Mouse (Mus musculus) midbrain, embryonic 11.5 days (tissue): ENCODE data around the gene Ccdc71. TPM values are rescaled to one million over a fixed set of nuclear protein-coding genes. Genes with fewer than 3 reads are reported as not detected.
A peak's percentile ranks its signal among the peaks of the same experiment; 100 is the strongest.

Source experiments
- ATAC-seq: fragments of 200-750 bp; cut with Nextera tagmentation; 2 replicates; pipeline ENCODE4 v1.8.0; 2017; ENCODE audit warnings: moderate TSS enrichment, moderate library complexity; ENCODE audit not compliant: low FRiP score
- DNase-seq: peaks from one replicate; pipeline ENCODE4 v3.0.0; 2015; ENCODE audit warnings: low spot score; ENCODE audit errors: missing footprints
- H3K27ac ChIP-seq: fragments of 300-500 bp; sonication (generic); 2 replicates; pipeline ENCODE4 v1.5.1; 2014; ENCODE audit warnings: low read depth, low read length
- H3K27me3 ChIP-seq: fragments of 300-500 bp; sonication (generic); 2 replicates; pipeline ENCODE4 v1.6.1; 2014; ENCODE audit warnings: mild to moderate bottlenecking, low read length, moderate library complexity, mixed read lengths; ENCODE audit not compliant: control insufficient read depth, insufficient read depth
- H3K36me3 ChIP-seq: fragments of 300-500 bp; sonication (generic); 2 replicates; pipeline ENCODE4 v1.6.1; 2014; ENCODE audit warnings: mild to moderate bottlenecking, low read length, moderate library complexity, mixed read lengths; ENCODE audit not compliant: control insufficient read depth, insufficient read depth
- H3K4me1 ChIP-seq: fragments of 300-500 bp; sonication (generic); 2 replicates; pipeline ENCODE4 v1.6.1; 2014; ENCODE audit warnings: low read length; ENCODE audit not compliant: control insufficient read depth, insufficient read depth
- H3K4me2 ChIP-seq: fragments of 300-500 bp; sonication (generic); 2 replicates; pipeline ENCODE4 v1.6.1; 2014; ENCODE audit warnings: mild to moderate bottlenecking, moderate library complexity
- H3K4me3 ChIP-seq: fragments of 300-500 bp; sonication (generic); 2 replicates; pipeline ENCODE4 v1.5.1; 2014; ENCODE audit warnings: low read depth, low read length
- H3K9ac ChIP-seq: fragments of 300-500 bp; sonication (generic); 2 replicates; pipeline ENCODE4 v1.6.1; 2014; ENCODE audit warnings: low read length
- H3K9me3 ChIP-seq: fragments of 300-500 bp; sonication (generic); 2 replicates; pipeline ENCODE4 v1.6.1; 2016; ENCODE audit warnings: low read length; ENCODE audit not compliant: control insufficient read depth
- WGBS: fragments of 180-500 bp; shearing (Covaris S2); extraction: QIAGEN DNeasy Blood & Tissue Kit; methylation state at CpG from one replicate; pipeline ENCODE4 v1.1.7; 2014; 5-methylcytosine and 5-hydroxymethylcytosine counted together
- polyA plus RNA-seq: library from polyadenylated mRNA; unstranded; fragments of >200 nt; fragmentation: Nextera tagmentation; extraction: Ambion mirVana; gene quantifications from 2 replicates; pipeline ENCODE4 v1.2.1, GENCODE M21; 2014

Gene Ccdc71
- polyA plus RNA-seq, 1 experiment from 2014 or later = 48.6 TPM

DNA sequence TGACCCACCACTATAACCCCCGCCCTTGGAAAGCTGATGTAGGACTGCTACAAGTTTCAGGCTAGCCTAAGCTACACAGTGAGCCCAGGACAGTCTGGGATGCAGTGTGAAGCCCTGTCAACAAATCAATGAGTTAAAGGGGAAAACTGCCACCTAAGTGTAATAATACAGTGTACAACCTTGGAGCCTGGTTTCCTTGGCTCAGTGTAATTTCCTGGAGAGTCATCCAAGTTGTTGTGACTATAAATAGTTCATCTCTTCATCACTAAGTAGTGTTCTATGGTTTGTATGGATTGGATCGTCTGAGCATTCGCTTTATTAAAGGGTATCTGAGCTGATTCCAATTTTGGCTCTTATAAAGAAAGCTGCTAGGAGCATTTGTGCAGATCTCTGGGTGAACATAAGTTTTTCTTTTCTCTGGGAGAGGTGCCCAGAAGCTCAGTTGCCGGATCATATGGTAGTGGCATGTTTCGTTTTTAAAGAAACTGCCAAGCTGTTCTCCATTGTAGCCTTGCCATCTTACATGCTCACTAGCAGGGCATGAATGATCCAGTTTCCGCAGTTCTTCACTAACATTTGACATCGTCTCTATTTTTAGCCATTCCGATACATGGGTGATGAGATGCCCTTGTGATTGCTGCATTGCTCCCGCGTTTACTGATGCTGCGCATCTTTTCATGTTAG lies 18.9 kb upstream of the Ccdc71 start:
- ATAC-seq = no peak
- Histone ChIP-seq H3K27me3 (no peaks in the 10 kb centered on the region), H3K9me3 (no peaks in the 10 kb centered on the region), H3K36me3 (no peaks in the 10 kb centered on the region), H3K9ac (no peak overlapping the region), H3K4me2 (no peak overlapping the region), H3K27ac (no peak overlapping the region), H3K4me3 (no peak overlapping the region), H3K4me1 (peaks cover under 1% of the 10 kb centered on the region; the same call in 1 of the 2 replicates)
- peak; percentile 49 for DNase-seq
- WGBS = 93% methylated on average over 11 of the region's 11 CpGs

DNA sequence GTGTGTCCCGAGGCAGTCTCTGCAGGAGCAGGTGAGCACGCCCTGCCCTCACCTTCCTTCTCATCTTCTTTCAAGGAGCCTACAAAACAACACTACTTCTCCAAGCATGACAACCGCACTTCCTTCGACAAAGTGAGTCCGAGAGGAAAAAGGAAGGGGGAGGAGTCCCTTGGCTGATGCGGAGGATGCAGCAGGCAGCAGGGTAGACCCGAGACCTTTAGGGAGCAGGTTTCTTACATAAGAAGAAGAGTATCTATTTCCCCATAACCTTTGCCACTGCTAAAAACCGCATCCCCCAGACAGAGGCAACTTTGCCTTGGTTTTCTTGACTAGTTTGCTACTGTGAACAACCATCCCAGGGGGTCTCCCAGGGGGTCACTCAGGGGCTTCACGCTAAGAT lies 15.2 kb upstream of the Ccdc71 start:
- Histone ChIP-seq H3K36me3 (no peaks in the 10 kb centered on the region), H3K27me3 (no peaks in the 10 kb centered on the region), H3K4me1 (peaks cover 17% of the 10 kb centered on the region), H3K27ac (no peak overlapping the region), H3K9me3 (no peaks in the 10 kb centered on the region), H3K4me3 (no peak overlapping the region), H3K9ac (no peak overlapping the region), H3K4me2 (no peak overlapping the region)
- 73% methylated on average over 9 of the region's 9 CpGs for WGBS
- ATAC-seq (no peak), DNase-seq (peak; percentile 49)

DNA sequence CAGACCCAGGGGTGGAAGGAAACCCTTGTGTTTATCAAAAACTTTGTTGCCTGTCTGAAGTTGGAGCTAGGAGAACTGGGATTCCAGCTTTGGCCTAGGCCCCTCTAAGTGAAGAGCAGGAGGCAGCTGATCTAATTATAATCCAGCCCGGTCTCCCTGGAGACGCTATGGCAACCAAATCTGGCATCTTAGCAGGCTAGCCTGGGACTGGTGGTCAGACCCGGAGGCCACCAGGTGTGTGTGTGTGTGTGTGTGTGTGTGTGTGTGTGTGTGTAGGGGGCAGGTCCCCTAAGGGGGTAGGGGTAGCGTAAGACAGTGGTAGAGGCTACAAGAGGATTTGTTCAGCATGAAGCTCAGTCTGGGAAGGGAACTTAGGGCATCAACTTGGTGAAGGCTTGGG lies 10.5 kb upstream of the Ccdc71 start:
- Histone ChIP-seq H3K36me3 (no peaks in the 10 kb centered on the region), H3K27ac (peak overlapping the region; percentile 90), H3K9ac (peak overlapping the region; percentile 11; the same call in 1 of the 2 replicates), H3K4me2 (peak overlapping the region; percentile 94), H3K9me3 (no peaks in the 10 kb centered on the region), H3K4me1 (peaks cover 37% of the 10 kb centered on the region), H3K4me3 (peak overlapping the region; percentile 12; the same call in 1 of the 2 replicates), H3K27me3 (no peaks in the 10 kb centered on the region)
- DNase-seq (peak; percentile 99), ATAC-seq (peak; percentile 80)
- WGBS = 18% methylated on average over 4 of the region's 4 CpGs

DNA sequence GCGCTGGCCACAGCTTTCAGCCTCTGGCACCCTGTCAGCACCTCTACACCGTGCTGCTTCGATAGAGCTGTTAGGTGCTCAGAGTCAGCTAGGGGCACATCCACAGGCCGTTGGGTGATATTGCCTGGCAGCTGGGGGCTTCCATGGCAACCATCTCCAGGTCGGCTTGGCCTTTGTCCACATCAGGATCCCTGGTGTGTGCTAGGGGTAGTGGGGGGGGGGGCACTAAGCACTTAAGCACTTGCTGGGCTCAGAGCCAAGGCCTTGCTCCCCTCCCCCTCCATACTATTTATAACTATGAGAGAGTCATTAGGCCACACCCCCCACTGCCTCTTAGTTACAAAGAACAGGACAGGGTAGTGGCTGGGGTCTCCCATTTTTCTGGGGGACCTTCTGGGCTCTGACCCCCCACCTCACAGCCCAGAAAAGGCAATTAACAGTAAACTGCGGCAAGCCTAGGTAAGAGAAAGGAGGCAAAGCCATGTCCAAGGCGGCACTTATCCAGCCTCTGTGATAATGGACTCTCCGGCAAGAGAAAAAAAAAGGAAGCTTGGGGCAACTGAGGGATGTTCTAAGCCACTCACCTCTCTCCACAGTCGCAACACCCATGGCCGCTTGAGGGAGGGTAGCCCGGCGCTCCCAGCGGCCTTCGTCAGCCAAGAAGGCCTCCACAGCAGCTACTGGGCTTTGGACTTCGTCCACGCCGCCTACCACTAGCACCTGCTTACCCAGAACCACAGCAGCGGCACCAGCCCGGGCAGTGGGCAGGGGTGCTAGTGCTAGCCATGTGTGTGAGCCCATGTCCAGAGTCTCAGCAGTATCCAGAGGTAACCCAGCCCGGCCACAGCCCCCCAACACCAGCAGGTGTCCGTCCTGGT lies 9.8 kb upstream of the Ccdc71 start:
- H3K4me2 ChIP-seq = peak overlapping the region; percentile 94
- H3K9ac ChIP-seq = peak overlapping the region; percentile 11; the same call in 1 of the 2 replicates
- 57% methylated on average over 21 of the region's 21 CpGs for WGBS
- ATAC-seq = peak; percentile 78
- no peaks in the 10 kb centered on the region for H3K9me3 ChIP-seq
- no peaks in the 10 kb centered on the region for H3K27me3 ChIP-seq
- no peaks in the 10 kb centered on the region for H3K36me3 ChIP-seq
- DNase-seq = peak; percentile 92
- H3K4me3 ChIP-seq = peak overlapping the region; percentile 12; the same call in 1 of the 2 replicates
- H3K4me1 ChIP-seq = peaks cover 37% of the 10 kb centered on the region
- peak overlapping the region; percentile 90 for H3K27ac ChIP-seq

DNA sequence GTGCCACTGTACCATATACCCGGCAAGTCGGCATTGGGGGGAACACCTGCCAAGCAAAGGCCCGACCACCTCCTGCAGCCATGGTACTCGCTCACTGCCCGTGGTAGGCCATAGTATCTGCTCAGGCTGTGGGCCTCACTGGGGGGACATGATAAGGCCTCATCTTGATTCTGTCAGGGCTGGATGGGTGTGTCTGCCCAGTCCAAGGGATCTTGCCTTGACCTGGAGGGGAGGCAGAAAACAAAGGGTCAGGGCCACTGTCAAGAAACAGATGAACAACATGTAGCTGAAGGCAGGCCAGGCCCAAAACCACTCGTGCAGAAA lies 9.2 kb upstream of the Ccdc71 start:
- ATAC-seq (no peak), DNase-seq (no peak)
- Histone ChIP-seq H3K4me3 (peak overlapping the region; percentile 57; the same call in 1 of the 2 replicates), H3K4me2 (peak overlapping the region; percentile 94), H3K27ac (peak overlapping the region; percentile 90), H3K9me3 (no peaks in the 10 kb centered on the region), H3K27me3 (no peaks in the 10 kb centered on the region), H3K36me3 (no peaks in the 10 kb centered on the region), H3K4me1 (peaks cover 37% of the 10 kb centered on the region), H3K9ac (peak overlapping the region; percentile 10; the same call in 1 of the 2 replicates)
- 87% methylated on average over 6 of the region's 6 CpGs for WGBS

DNA sequence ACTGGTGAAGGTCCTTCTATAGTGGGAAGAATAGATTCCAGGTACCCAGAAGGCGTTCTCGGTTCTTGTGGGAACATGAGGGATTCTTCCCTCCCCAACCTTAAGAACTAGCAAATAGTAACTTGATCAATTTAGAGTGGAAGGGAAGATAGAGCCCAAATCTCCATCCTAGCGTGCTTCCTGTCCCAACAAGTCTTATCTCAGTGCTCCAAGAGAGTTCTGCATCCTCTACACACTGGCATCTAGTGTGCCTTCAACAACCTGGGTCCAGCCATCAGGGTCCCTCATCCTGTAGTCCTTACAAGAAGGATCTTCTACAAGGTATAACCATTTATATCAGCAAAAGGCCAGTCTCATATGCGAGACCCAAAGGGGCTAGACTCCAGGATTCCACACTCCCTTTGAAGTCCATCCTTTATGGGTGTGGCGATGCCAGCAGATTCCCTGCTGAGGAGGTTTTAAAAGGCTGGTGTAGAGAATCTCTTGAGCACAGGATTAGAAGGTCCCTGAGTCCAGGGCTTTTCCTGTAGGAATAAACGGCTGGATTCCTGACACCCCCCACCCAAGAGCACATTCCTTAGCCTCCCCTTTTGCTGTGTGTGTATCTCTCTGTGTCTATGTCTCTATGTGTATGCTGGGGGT lies 8.7 kb upstream of the Ccdc71 start:
- Histone ChIP-seq H3K4me2 (peak overlapping the region; percentile 94), H3K9ac (peak overlapping the region; percentile 75), H3K27me3 (no peaks in the 10 kb centered on the region), H3K4me1 (peaks cover 37% of the 10 kb centered on the region), H3K4me3 (peak overlapping the region; percentile 57), H3K36me3 (no peaks in the 10 kb centered on the region), H3K9me3 (no peaks in the 10 kb centered on the region), H3K27ac (no peak overlapping the region)
- DNase-seq (peak; percentile 84), ATAC-seq (no peak)
- WGBS = 47% methylated on average over 6 of the region's 6 CpGs

DNA sequence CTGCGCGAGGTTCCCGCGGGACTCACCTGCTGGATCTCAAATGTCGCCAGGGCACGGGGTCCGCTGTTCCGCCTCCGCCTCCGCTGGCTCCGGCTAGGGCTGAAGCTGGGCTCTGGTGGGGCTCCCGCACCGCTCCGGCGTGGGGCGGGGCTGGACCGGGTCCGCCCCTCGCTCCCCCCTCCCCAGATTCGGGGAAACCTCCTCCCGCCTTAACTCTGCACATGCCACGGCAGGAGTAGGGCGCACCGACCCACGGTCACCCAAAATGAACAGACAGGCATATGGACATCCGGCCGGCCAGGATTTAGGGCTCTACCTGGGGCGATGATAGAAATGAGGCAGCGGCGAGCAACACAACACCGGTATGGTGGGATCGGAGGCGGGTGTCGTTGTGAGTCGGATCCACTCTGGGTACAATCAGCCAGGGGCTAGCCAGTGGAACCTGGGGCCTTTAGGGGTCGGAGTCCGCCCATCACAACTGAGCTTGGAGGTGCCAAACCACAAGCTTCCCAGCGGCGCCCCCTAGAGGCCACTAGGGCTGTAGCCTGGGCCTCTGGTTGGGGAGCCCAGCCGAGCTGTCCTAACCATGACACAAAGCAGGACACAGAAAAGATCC lies 7.9 kb upstream of the Ccdc71 start:
- DNase-seq (peak; percentile 99), ATAC-seq (peak; percentile 76)
- Histone ChIP-seq H3K27ac (peak overlapping the region; percentile 21), H3K9me3 (no peaks in the 10 kb centered on the region), H3K27me3 (no peaks in the 10 kb centered on the region), H3K36me3 (no peaks in the 10 kb centered on the region), H3K4me2 (peak overlapping the region; percentile 94), H3K4me3 (peak overlapping the region; percentile 57), H3K9ac (peak overlapping the region; percentile 75), H3K4me1 (peaks cover 37% of the 10 kb centered on the region)
- WGBS = under 1% methylated on average over 40 of the region's 40 CpGs

DNA sequence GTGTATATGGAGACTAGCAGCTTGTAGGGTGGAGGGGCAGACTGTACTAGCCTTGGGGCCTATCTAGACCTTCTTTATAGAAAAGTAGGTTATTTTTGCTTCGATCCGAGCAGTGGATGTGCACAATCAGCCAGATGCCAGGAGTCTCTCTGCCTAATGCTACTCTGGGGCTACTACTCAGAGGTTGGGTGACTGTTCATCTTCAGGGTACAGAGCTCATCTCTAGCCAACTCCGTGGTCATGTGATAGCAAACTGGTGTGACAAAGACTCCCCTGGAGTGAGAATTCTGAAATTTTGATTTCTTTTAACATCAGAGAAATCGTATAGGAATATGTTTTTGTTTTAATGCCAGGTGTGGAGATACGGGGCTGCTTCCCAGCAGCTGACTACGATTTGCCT lies 7.4 kb upstream of the Ccdc71 start:
- no peaks in the 10 kb centered on the region for H3K27me3 ChIP-seq
- H3K9ac ChIP-seq = peak overlapping the region; percentile 75
- H3K4me3 ChIP-seq = peak overlapping the region; percentile 57; the same call in 1 of the 2 replicates
- DNase-seq = no peak
- ATAC-seq = peak; percentile 2; the same call in 1 of the 2 replicates
- H3K27ac ChIP-seq = no peak overlapping the region; the same call in 1 of the 2 replicates
- peak overlapping the region; percentile 94 for H3K4me2 ChIP-seq
- no peaks in the 10 kb centered on the region for H3K36me3 ChIP-seq
- WGBS = 56% methylated on average over 6 of the region's 6 CpGs
- H3K9me3 ChIP-seq = no peaks in the 10 kb centered on the region
- peaks cover 37% of the 10 kb centered on the region for H3K4me1 ChIP-seq
